Mouse (Mus musculus): ENCODE results near the gene Lonp1. TPM values are rescaled to one million over a fixed set of nuclear protein-coding genes. Genes with fewer than 3 reads are reported as not detected.

Lonp1 gene
- total and polyA plus RNA-seq, 2 experiments from 2014 or later, result 39.7 to 67.0 TPM

DNA sequence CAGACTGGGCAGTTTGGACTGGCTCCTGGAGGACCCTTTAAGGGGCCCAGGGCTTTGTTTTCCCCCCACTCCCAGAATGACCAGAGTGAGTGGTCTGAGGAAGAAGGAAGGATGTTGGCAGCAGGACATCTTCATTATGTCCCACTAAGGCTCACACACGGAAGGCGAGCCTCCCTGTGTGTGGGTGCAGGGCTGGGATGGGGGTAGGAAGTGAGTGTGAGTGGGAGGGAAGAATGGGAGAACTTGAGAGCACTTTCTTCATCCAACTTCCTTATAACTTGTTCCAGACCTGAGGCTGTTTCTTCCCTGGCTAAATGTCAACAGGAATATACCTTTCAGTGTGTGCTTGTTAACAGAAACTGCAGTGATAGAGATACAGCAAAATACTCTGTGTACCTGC, 15.4 kb downstream of the Lonp1 start:
- Histone ChIP-seq H3K36me3 (ENCODE audit: insufficient read depth, low read length) (peaks cover 20% of the 10 kb centered on the region), H3K9me3 (ENCODE audit: low read length) (no peaks in the 10 kb centered on the region), H3K4me1 (ENCODE audit: insufficient read depth, low read length) (peaks cover 8% of the 10 kb centered on the region; the same call in 1 of the 2 replicates), H3K4me3 (ENCODE audit: low read length) (no peak overlapping the region), H3K9ac (replicated peaks; ENCODE audit: low read length) (no peak overlapping the region), H3K4me2 (ENCODE audit: low read depth, low read length) (no peak overlapping the region), H3K27ac (no peak overlapping the region), H3K27me3 (ENCODE audit: insufficient read depth, low read length) (no peaks in the 10 kb centered on the region)
- WGBS, result 69% methylated on average over 2 of the region's 2 CpGs
- ATAC-seq (no peak), DNase-seq (ENCODE audit: low spot score) (no peak)
- no peak for TF ChIP-seq CTCF (IDR thresholded peaks at IDR 0.05; ENCODE audit: low read depth)

DNA sequence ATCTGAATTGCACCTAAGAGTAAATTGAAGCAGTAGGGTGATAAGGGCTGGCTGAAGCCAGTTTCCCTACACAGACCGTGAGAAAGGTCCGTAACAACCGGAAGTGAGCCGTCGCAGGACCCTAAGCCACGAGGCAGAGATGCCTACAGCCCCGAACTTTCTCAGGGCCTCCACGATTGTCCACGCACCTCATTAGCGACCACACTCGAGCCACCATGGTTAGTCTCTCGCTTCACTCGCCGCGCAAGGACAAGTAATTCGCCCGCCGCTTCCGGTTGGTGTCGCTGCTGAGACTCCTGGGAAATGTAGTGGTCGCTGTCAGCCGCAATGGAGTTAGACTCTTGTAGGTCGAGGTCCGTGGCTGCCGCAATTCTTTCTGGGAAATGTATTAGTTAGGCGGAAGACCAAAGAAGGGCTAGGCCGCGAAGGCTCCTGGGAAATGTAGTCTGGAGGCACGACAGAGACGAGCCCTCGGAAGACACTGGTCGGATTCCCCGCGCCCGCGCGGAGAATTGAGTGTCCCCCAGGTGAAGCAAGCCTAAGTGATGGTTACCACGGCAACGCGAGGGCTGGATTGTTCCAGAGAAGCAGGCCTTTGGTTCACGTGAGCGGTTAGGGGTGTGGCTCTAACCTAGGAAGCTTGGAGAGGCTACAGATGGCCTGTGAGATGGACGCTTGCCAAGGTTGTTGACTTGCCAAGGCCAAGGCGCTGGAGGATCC, 17.1 kb downstream of the Lonp1 start, which contains the start of gene 2410015M20Rik:
Gene 2410015M20Rik (minus strand): TSS at position 320 of the 720 bp plus-strand sequence.
- TF ChIP-seq CTCF (IDR thresholded peaks at IDR 0.05; ENCODE audit: low read depth), result peak; percentile 80
- peak; percentile 90 for ATAC-seq

DNA sequence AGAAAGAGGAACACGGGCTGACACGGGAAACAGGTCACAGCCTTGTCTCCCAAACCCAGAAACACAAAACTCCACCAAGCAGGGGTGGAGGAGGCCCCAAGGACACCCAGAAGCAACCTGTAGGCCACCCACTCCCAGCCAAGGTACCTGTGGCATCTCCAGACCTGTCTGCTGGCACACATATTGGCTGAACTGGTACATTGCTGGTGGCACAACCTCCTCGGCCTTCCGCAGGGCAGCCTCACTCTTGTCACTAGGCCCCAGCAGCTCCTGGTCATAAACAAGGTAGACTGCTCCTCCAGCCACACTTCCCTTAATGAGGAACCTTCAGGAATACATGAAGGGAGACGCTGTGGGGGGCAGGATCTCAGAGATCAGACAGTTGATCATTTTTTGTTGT, 18.0 kb downstream of the Lonp1 start:
- 62% methylated on average over 5 of the region's 5 CpGs for WGBS
- no peak for TF ChIP-seq CTCF (IDR thresholded peaks at IDR 0.05; ENCODE audit: low read depth)
- Histone ChIP-seq H3K36me3 (ENCODE audit: insufficient read depth, low read length) (peaks cover 35% of the 10 kb centered on the region), H3K9me3 (ENCODE audit: low read length) (no peaks in the 10 kb centered on the region), H3K27me3 (ENCODE audit: insufficient read depth, low read length) (no peaks in the 10 kb centered on the region), H3K4me3 (ENCODE audit: low read length) (peak overlapping the region; percentile 58), H3K4me1 (ENCODE audit: insufficient read depth, low read length) (peaks cover 8% of the 10 kb centered on the region; the same call in 1 of the 2 replicates), H3K9ac (replicated peaks; ENCODE audit: low read length) (peak overlapping the region; percentile 82; the same call in 1 of the 2 replicates), H3K27ac (peak overlapping the region; percentile 86), H3K4me2 (ENCODE audit: low read depth, low read length) (peak overlapping the region; percentile 74)
- DNase-seq (ENCODE audit: low spot score) (no peak), ATAC-seq (no peak)

More for the DNA sequence above, 17.1 kb downstream of the Lonp1 start, which contains the start of gene 2410015M20Rik:
- Histone ChIP-seq H3K9ac (replicated peaks; ENCODE audit: low read length) (peak within 1 kb of the TSS; percentile 82), H3K4me1 (ENCODE audit: insufficient read depth, low read length) (peaks cover 8% of the 10 kb centered on the region; the same call in 1 of the 2 replicates), H3K27ac (peak within 1 kb of the TSS; percentile 86), H3K4me2 (ENCODE audit: low read depth, low read length) (peak within 1 kb of the TSS; percentile 74), H3K36me3 (ENCODE audit: insufficient read depth, low read length) (peaks cover 26% of the 10 kb centered on the region), H3K9me3 (ENCODE audit: low read length) (no peaks in the 10 kb centered on the region), H3K27me3 (ENCODE audit: insufficient read depth, low read length) (no peaks in the 10 kb centered on the region), H3K4me3 (ENCODE audit: low read length) (peak within 1 kb of the TSS; percentile 58)
- WGBS, result under 1% methylated on average over 44 of the region's 44 CpGs
- DNase-seq (ENCODE audit: low spot score), result peak; percentile 99

DNA sequence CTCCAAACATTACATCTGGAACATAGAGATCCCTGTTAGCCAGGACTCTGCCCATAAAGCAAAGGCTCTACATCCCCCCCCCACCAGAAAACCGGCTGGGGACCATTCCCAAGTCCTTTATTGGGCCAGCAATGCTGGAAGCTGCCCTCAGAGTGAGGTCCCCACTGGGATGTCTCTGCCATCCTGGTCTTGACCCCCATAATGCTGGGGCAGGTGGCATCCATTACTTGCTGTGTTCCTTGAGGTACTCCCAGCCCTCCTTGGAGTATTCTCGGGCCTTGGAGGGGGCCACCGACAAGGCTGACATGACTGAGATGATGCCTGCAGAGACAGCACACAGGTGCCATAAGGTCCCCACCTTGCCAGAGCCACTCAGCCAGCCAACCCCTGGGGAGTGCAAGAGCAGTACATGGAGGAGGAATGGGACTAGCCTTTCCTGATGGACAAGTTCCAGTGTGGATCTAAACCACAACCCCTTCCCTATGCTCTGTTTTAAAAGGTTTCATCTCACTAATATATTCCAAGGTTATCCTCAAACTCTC, 19.1 kb downstream of the Lonp1 start:
- peaks cover 47% of the 10 kb centered on the region for H3K36me3 ChIP-seq (ENCODE audit: insufficient read depth, low read length)
- no peak overlapping the region for H3K4me2 ChIP-seq (ENCODE audit: low read depth, low read length)
- no peak overlapping the region for H3K9ac ChIP-seq (replicated peaks; ENCODE audit: low read length)
- ATAC-seq, result no peak
- TF ChIP-seq CTCF (IDR thresholded peaks at IDR 0.05; ENCODE audit: low read depth), result no peak
- 74% methylated on average over 3 of the region's 3 CpGs for WGBS
- H3K27ac ChIP-seq, result no peak overlapping the region
- peaks cover 8% of the 10 kb centered on the region; the same call in 1 of the 2 replicates for H3K4me1 ChIP-seq (ENCODE audit: insufficient read depth, low read length)
- H3K27me3 ChIP-seq (ENCODE audit: insufficient read depth, low read length), result no peaks in the 10 kb centered on the region
- H3K9me3 ChIP-seq (ENCODE audit: low read length), result no peaks in the 10 kb centered on the region
- no peak for DNase-seq (ENCODE audit: low spot score)
- H3K4me3 ChIP-seq (ENCODE audit: low read length), result no peak overlapping the region

DNA sequence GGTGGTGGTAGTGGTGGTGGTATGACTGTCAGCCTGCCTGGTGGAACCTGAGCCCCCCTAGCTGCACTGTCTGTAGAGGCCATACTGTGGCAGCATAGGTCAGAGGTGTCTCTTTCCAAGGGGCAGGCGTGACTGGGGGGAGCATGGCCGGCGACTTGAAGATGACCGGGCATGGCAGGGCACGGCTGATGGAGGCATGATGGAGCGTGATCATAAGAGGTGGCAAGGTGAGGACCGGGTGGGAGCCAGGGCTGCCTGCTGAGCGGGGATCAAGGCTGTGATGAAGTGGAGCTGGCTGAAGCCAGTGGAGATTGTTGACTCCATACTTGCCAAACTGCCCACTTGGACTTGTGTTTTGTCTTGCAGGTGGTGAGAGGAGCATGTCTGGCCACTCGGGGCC, 21.3 kb downstream of the Lonp1 start:
- WGBS, result 91% methylated on average over 9 of the region's 9 CpGs
- Histone ChIP-seq H3K9ac (replicated peaks; ENCODE audit: low read length) (no peak overlapping the region), H3K27ac (no peak overlapping the region), H3K4me1 (ENCODE audit: insufficient read depth, low read length) (peaks cover 8% of the 10 kb centered on the region; the same call in 1 of the 2 replicates), H3K9me3 (ENCODE audit: low read length) (no peaks in the 10 kb centered on the region), H3K4me3 (ENCODE audit: low read length) (no peak overlapping the region), H3K36me3 (ENCODE audit: insufficient read depth, low read length) (peaks cover 68% of the 10 kb centered on the region), H3K4me2 (ENCODE audit: low read depth, low read length) (no peak overlapping the region), H3K27me3 (ENCODE audit: insufficient read depth, low read length) (no peaks in the 10 kb centered on the region)
- ATAC-seq, result no peak
- DNase-seq (ENCODE audit: low spot score), result no peak
- no peak for TF ChIP-seq CTCF (IDR thresholded peaks at IDR 0.05; ENCODE audit: low read depth)

DNA sequence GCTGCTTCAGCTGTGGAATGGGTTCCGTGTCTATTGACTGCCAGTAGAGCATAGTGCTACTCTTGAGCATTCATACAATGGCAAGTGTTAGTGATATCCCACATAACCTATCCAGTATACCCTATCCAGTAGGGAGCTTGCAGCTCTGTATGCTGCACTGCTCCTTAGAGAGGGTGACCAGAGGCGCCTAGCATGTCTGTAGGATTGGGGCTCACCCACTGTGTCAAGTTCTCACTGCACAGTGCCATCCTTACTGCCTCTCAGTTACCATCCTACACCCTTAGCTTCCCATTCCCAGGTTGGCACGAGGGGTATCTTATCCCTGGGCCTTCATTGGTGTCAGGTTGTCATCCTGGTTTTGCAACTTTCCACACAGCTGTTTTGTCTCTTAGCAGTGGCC, 22.3 kb downstream of the Lonp1 start:
- H3K4me3 ChIP-seq (ENCODE audit: low read length), result no peak overlapping the region
- WGBS, result 90% methylated on average over 3 of the region's 3 CpGs
- no peaks in the 10 kb centered on the region for H3K27me3 ChIP-seq (ENCODE audit: insufficient read depth, low read length)
- H3K4me1 ChIP-seq (ENCODE audit: insufficient read depth, low read length), result peaks cover 8% of the 10 kb centered on the region; the same call in 1 of the 2 replicates
- H3K9ac ChIP-seq (replicated peaks; ENCODE audit: low read length), result no peak overlapping the region
- no peak overlapping the region for H3K27ac ChIP-seq
- TF ChIP-seq CTCF (IDR thresholded peaks at IDR 0.05; ENCODE audit: low read depth), result no peak
- H3K9me3 ChIP-seq (ENCODE audit: low read length), result no peaks in the 10 kb centered on the region
- DNase-seq (ENCODE audit: low spot score), result no peak
- peaks cover 78% of the 10 kb centered on the region for H3K36me3 ChIP-seq (ENCODE audit: insufficient read depth, low read length)
- ATAC-seq, result no peak
- no peak overlapping the region for H3K4me2 ChIP-seq (ENCODE audit: low read depth, low read length)

DNA sequence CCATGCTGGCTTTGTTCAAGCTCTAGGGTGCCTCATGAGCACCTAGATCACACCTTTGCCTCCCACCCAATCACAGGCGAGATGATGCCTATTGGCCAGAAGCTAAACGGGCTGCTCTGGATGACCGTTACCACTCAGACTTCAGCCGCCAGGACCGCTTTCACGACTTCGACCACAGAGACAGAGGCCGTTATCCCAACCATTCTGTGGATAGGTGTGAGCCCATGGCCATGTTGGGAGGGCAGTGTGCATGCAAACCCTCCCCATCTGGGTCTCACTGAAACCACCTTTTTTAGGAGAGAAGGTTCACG, 22.7 kb downstream of the Lonp1 start:
- peaks cover 80% of the 10 kb centered on the region for H3K36me3 ChIP-seq (ENCODE audit: insufficient read depth, low read length)
- H3K27me3 ChIP-seq (ENCODE audit: insufficient read depth, low read length), result no peaks in the 10 kb centered on the region
- no peak overlapping the region for H3K4me2 ChIP-seq (ENCODE audit: low read depth, low read length)
- H3K4me1 ChIP-seq (ENCODE audit: insufficient read depth, low read length), result peaks cover 8% of the 10 kb centered on the region; the same call in 1 of the 2 replicates
- WGBS, result 88% methylated on average over 9 of the region's 9 CpGs
- H3K9ac ChIP-seq (replicated peaks; ENCODE audit: low read length), result no peak overlapping the region
- no peaks in the 10 kb centered on the region for H3K9me3 ChIP-seq (ENCODE audit: low read length)
- no peak overlapping the region for H3K4me3 ChIP-seq (ENCODE audit: low read length)
- ATAC-seq, result no peak
- TF ChIP-seq CTCF (IDR thresholded peaks at IDR 0.05; ENCODE audit: low read depth), result no peak
- no peak overlapping the region for H3K27ac ChIP-seq
- DNase-seq (ENCODE audit: low spot score), result no peak

Data from hindbrain, postnatal 0 days (tissue).